Mouse (Mus musculus) heart, adult 9 months (tissue): Measurements from ENCODE around the gene Fgfr2.

Experiments
- DNase-seq, 2 experiments: peaks; one replicate each; pipeline ENCODE4 v3.0.0; 2022; ENCODE audit warnings: low spot score in 2 of 2

Fgfr2 gene

DNA sequence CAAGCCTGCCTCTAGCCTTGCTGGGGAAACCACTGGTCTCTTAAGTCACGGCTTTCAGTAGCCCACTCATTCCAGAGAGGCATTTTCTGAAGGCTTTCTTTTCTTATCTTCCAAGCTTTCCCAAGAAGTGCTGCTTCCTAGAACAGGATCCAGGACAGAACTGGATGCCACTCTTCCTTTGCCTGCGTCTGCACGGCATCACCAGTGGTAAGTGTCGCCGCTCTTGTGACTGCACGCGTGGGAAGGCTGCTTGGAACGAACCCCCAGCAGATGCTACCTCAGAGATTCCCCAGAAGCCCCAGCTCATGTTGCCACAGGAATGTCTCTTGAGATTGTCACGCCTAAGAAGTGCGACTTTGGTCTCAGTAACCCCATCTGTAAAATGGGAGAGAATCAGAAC is 2307.5 kb downstream of the Fgfr2 start:
- no peak for DNase-seq

- no peak for DNase-seq
These were observed 2310.7 kb downstream of the Fgfr2 start for GRCm38 (mm10) chr7:130812407-130812806.

DNA sequence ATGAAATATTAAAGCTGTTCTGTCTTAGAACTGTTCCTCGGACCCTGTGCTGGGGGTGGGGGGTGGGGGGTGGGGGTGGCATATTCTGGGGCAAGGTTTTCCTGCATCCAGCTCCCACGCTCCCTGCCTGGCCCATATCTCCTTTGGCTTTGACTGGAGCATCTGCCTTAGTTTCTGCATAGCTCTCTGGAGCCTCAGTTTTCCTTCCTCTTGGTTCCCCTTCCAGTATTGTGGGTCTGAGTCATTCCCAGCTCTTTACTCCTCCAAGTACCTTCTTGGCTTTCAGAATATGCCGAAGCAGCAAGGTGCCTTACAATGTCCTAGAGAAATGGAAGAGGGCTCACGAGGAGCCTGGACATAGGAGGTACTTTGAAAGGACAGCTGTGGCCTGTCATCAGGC is 2312.9 kb downstream of the Fgfr2 start:
- no peak for DNase-seq

- DNase-seq: no peak
These were observed 2314.5 kb downstream of the Fgfr2 start for GRCm38 (mm10) chr7:130808694-130809093.

DNA sequence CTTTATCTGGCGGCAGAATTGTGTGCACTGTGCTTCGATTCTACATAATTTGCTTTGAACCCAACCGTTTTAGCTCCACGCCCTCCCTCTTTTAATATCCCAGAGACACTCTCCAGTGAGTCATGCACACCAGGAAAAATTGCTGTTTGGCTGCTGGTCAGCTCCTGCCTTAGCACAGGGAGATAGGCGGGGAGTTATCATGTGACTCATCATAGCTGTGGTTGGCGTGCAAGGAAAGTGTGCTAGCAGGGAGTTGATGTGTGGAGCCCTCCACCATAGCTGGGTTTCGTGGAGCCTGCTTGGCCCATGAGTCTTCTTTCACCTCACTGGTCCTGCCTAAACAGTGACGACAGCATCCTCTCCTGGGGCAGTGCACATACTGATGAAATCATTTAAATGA is 2315.4 kb downstream of the Fgfr2 start:
- peak; percentile 19 to 45 for DNase-seq

DNA sequence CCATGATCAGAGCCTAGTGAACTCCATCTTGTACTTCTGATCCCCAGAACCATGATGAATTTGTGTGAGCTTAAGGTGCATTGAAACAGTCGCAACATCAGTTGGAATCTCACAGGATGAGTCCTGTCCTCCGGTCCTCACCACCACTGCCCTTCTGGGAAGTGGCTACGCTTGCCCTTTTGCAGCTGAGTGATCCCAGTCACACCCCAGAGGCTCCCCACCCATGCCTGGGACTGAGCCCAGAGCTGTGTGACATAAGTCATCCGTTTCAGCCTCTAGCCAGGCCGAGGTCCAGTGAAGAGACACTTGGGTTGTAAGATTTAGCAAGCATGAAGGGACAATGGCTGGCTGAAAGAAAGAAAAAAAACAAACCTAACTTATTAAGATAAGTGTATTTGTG is 2318.2 kb downstream of the Fgfr2 start:
- DNase-seq: no peak

- DNase-seq: no peak
These were observed 2319.8 kb downstream of the Fgfr2 start for GRCm38 (mm10) chr7:130803251-130803825.

DNA sequence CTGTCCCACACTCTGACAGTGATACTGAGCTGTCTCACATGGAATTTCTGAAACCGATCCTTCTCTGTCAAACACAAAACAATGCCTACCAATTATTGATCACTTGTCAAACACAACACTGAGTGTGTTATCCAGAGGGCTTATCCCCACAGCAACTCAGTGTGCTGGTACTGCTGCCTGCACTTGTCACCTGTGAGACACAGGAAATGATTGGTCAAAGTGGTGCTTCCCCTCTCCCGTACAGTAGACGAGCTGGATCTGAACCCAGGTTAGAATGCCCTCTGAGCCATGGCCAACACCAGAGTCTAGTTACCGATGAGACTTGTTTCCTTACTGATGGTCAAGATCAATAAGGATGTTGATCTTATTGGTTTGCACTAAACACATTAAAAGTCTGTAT is 2321.3 kb downstream of the Fgfr2 start:
- DNase-seq: no peak

GRCm38 (mm10) chr7:130800681-130801080 is 2322.5 kb downstream of the Fgfr2 start:
- no peak for DNase-seq

GRCm38 (mm10) chr7:130799418-130799817 is 2323.7 kb downstream of the Fgfr2 start:
- no peak for DNase-seq

- DNase-seq: no peak
These were observed 2325.6 kb downstream of the Fgfr2 start for GRCm38 (mm10) chr7:130797524-130797923.

- DNase-seq: no peak
These were observed 2326.4 kb downstream of the Fgfr2 start for GRCm38 (mm10) chr7:130796786-130797185.

- DNase-seq: no peak
These were observed 2329.5 kb downstream of the Fgfr2 start for GRCm38 (mm10) chr7:130793671-130794070.

GRCm38 (mm10) chr7:130789456-130789855 is 2333.7 kb downstream of the Fgfr2 start:
- DNase-seq: no peak

DNA sequence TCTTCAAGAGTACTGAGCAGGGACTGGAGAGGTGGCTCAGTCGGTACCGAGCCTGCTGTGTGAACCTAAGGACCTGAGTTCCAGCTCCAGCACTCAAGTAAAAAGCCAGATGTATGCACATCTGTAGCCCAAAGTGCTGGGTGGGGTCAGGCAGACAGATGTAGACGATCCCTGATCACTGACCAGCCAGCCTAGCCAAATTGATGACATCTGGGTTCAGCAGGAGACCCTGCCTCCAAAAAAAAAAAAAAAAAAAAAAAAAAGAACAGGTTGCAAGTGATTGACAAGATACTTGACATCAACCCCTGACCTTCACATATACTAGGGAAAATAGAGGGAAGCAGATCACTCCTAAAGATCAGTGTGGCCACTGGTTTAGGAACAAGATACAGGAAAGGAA is 2334.2 kb downstream of the Fgfr2 start:
- no peak for DNase-seq

DNA sequence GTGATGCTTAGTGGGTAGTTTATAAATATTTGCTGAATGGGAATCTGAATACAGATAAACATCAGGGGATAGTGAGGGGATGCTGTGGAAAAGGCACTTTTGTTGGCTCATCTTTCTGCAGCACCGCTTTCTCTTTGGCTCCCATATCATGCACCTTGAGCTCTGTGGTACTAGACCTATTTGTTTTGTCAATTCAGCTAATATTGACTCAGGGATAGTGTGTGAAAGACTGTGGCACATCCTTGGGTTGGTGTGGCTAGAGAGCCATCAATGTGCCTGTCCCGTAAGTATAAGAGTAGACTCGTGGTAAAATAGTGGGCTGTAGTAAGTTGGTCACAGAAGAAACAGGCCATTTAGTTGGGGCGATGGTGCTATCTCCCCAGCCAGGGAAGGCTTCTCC is 2335.6 kb downstream of the Fgfr2 start:
- no peak for DNase-seq

GRCm38 (mm10) chr7:130786708-130787107 is 2336.4 kb downstream of the Fgfr2 start:
- DNase-seq: no peak

DNA sequence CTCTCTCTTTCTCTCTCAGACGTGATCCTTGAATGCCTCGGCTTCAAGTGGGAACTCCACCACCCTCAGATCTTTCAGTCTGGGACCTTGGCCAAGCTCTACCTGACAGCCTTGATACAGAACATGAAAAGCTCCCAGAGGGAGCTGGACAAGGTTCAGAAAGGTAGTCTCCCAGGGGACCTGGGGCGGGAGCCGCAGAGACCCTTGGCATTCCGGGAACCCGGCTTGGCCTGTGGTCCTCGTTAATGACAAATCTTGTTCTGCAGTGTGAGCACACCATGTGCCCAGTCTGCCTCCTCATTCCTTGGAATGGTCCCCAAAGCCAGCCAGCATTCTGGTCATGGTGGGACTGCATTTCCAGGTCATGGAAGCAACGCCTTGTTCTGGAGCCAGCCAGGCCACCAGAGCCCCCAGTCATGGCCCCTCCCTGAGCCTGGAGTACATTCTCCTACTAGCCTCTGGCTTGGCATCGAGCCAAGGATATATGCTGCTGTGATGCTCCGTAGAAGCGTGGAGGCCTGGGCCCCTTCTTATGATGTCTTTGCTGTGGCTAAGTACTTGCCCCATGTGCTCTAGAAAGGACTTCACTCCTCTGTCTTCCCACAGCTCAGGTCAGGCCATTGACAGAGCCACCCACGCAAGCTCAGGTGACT is 2337.1 kb downstream of the Fgfr2 start:
- DNase-seq: no peak

GRCm38 (mm10) chr7:130782501-130783050 is 2340.6 kb downstream of the Fgfr2 start:
- DNase-seq: no peak

DNA sequence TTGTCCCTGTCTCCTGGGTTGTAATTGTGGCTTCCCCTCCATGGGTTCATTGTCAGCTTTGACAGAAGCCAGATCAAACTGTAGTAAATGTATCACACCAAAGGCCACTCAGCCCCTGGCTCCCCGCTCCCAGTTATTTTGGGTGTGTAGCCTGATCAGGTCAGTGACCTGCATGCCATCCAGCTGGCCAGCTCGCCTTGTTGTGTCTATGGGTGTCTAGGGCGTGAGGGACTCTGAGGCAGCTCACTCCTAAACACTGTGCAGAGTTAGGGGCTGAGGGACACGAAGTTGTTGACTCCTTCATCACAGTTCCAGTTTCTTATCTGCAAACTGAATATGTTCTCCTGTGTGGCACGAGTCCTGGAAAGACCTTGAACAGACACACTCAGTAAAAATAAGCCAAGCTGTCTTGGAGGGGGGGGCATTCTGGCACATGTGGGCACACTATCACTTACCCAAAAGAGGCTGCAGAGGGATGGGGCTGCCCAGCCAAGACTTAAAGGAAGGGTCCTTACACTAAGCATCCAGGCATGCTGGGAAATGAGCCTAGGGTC is 2342.2 kb downstream of the Fgfr2 start:
- peak; percentile 30 to 40 for DNase-seq

GRCm38 (mm10) chr7:130773914-130774630 is 2349.1 kb downstream of the Fgfr2 start, which contains the start of gene Btbd16:
Gene Btbd16 (plus strand): TSS chr7:130774069.
- no peak for DNase-seq

DNA sequence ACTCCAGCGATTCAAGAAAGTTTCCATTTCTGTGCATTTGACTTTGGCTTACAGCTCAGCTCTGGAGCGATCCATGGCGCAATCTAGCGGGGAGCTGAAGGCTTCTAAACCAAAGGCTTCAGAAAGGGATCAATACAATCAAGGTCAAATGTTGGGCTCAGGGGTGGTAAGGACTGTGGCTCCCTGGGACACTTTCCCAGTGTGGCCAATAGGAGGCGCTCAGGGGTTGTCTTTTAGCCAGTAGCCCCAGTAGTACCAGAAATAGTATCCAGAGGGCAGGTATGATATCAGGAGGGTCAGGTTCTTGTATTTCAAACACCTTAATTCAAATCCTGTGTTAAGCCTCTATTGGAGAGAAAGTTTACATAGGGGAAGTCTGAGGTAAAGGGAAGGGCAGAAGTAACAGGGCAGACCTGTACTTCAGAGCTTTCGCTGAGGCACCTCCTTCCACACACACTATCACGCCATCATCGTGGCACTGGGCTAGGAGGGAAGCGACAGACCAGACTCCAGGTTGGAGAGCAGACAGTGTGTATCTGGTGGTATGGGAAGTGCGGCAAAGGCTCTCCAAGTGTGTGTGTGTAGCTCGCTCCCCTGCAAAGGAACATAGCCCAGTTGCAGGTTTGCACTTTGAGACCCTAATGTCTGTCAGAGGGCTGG is 2349.8 kb downstream of the Fgfr2 start:
- DNase-seq: peak in 1 of 2 experiments; percentile 26
